Mouse (Mus musculus) adrenal gland, postnatal 25 days (tissue): Measurements from ENCODE around the gene Btbd8. TPM values are rescaled to one million over a fixed set of nuclear protein-coding genes. Genes with fewer than 3 reads are reported as not detected.

Experiments
- DNase-seq: peaks from one replicate; pipeline ENCODE4 v3.0.0; 2021; ENCODE audit warnings: mixed read lengths
- total RNA-seq: library from RNA; stranded (reverse); gene quantifications from 2 replicates; pipeline ENCODE4 v1.2.3, GENCODE M21; 2021

The Btbd8 gene
- total RNA-seq, 1 experiment from 2014 or later, result 11.1 TPM

DNA sequence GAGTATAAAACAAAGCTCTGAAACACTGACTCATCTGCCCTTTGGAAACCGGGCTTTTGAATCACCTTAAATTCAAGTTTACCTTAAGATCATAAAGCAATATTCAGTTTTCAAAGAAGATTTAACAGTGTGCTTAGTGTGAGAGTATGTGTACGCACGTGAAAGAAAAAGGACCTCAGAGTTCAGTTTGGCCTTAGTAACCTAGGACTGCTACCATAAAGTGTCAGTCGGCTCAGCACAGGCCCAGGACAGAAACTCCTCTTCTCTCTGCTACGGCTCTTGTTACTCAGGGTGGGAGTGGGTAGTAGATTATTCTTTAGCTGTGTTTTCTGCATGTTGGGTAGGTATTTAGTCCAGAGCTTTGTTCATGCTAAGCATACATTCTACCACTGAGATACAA is 11.8 kb downstream of the Btbd8 start:
- no peak for DNase-seq

DNA sequence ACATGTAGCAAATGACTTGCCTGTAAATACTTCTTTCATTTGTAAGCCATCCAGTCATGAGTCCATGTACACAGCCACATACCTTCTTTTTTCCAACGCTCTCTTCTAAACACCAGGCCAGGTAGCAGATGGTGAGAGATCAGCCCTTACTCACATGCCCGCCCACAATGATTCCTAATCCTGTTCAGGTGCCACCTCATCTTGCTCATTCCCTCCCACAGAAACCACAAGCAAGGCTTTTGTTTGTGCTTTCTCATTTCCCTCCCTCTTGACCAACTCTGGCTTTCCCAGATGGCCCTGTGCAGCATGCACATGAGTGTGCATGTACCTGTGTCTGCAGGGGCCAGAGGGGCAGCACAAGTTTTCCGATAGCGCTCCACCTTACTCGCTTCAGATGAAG is 12.5 kb downstream of the Btbd8 start:
- no peak for DNase-seq

DNA sequence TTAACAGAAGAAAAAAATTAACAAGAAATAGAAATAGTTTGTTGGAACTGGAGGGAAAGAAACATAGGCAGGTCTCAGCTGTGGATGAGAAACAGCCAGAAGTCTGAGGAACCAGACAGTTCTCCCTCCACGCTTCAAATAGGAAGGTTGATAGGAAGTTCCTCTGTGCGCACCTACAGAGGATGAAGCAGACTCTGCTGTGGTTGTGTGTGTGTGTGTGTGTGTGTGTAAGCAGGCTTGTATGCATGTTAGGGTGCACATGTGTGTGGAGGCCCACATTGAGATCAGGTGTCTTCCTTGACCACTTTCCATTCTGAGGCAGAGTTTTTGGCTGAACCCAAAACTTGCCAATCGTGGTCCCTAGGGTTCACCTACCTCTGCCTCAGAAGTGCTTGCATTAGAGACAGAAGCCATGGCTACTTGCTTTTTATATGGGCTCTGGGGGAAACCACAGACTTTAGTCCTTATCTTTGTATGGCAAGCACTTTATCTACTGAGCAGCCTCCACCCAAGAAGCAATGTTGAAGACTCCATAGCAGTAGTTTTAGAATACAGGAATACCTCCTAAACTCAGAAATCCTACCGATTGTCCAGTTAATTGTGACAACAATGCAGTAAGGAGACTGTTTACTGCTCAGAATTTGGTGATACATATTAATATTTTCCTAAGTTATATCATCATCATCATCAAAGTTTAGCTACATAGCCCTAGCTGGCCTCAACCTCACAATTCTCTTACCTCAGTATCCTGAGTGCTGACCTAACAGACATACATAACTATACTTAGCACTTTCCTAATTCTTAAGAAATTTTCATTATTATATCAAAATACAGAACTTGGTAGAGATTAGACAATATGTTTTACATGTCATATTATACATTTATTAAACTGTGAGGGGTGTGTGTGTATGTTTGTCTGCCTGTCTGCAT is 24.6 kb downstream of the Btbd8 start:
- DNase-seq, result no peak

DNA sequence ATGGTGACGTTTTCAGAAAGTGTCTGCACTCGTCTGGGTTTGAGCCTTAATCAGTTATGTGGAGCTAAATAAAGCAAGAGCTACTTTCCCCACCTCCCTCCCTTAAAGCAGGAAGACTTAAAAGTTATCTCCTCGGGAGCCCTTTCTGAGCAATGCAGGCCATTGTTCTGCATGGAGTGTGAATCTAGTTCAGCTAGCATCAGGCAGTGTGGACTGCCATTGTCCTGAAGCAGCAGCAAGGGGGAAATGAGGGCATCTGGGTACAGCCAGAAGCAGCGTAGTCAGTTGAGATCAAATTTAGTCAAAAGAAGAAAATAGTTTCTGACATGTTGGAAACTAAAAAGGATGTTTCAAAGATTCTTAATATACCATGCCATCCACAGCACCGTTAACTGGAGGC is 28.7 kb downstream of the Btbd8 start:
- DNase-seq, result no peak

DNA sequence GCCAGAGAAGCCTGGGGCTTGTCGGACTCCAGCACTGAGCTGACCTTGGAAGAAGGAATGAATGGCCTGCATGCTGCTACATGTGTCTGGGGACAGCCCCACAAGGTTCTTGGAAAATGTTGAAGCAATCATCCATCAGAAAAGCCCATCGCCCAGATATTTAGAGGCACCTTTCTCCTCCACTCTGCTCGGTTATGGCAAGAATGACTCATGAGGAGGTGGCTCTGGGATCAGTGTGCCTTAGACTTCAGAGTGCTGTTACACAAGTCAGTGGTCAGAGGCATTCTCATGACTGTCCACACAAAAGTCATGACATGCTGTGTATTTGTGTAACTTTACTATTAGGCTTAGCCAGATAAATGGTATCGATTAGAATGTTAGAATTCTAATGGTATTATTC is 29.3 kb downstream of the Btbd8 start:
- DNase-seq, result no peak

DNA sequence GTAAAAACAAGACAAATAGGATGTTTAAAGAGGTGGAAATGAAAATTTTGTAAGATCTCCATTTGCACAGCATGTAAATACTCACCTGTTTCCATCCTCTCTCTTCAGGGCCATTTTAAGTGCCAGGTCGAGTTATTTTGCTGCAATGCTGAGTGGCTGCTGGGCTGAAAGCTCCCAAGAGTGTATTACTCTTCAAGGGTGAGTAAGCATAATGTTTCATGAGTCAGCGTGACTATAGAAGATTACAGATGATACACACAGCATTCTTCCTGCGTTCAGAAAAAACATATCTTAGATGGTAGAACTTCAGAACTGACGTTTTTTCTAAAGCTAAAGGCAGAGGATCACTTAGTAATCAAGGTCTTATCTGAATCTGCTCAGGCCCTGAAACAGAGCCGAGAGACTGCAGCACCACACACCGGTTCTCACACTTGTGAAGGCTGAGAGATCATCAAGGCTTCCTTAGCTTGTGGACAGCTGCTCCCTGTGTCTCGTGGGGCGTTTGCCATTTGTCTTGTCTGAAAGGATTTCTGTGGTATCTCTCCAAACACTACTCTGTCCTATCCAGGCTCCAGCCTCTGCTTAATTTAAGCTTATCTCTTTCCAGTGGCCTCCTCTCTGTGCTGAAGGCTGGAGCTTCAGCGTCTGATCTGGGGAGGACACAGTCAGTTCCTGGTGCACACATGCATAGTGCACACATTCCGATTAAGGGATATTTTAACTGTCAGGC is 33.0 kb downstream of the Btbd8 start:
- DNase-seq, result peak; percentile 6

DNA sequence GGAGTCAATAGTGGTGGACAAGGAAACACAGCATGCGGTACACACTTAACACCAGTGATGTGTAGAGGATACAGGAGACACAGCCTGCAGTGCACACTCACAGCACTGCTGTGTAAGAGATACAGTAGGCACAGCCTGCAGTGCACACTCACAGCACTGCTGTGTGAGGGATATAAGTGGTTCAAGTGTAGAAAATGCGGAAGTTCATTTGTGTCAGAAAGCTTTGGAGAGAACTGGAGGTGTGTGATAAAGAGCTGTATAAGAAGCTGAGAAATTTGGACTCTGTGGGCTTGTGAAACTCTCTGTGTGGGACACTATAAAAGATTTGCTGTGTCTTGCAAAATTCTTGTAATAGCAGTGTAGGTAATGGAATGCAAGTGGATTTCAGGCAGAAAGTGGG is 42.4 kb downstream of the Btbd8 start:
- no peak for DNase-seq

DNA sequence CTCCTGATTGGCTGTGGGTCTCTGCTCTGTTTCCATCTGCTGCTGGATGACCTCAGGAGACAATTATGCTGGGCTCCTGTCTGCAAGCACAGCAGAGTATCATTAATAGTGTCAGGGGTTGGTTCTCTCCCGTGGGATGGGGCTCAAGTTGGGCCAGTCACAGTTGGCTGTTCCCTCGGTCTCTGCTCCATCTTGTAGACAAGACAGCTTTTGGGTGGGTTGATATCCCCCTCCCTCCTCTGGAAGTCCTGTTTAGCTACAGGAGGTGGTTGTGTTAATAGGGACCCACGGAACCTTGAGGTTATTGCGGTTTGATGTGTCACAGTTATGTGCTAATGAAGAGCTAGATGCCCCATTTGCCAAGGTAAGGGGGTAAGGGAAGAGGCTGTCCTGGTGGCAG is 51.2 kb downstream of the Btbd8 start:
- no peak for DNase-seq

DNA sequence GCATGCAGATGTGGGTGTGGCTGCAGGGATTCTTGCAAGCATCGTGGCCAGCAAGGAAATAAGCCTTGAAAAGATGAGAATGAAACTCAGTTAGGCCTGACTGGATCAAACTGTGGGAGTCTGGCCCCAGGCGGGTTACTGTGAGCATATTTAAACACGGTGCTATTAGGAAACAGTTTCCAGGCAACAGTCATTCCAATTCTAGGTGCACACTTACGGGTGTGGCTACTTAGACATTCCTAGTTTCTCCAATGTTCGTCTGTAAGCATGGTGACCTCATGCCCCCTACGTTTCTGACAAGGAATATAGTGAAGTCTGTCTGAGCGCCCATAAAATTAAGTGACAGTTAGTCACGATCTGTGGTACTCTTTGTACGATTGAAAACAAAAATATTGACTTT is 53.2 kb downstream of the Btbd8 start:
- no peak for DNase-seq

DNA sequence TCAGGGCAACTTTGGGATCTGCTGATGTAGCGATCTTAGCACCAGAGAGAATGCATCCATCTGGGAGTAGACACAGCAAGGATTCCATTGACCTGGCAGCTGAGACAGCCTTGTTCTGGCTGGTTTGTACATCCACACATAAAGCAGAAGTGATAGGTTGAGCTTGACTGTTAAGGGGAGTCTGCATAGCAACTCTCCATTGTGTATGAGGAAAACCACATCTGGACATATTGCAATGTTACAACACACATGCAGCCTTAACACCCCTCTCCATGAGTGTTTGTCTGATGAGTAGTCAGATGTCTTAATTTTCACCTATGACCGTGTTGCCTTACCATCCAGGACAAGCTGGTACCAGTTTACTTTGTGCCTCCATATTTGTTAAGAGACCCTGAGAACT is 54.7 kb downstream of the Btbd8 start:
- DNase-seq, result no peak

DNA sequence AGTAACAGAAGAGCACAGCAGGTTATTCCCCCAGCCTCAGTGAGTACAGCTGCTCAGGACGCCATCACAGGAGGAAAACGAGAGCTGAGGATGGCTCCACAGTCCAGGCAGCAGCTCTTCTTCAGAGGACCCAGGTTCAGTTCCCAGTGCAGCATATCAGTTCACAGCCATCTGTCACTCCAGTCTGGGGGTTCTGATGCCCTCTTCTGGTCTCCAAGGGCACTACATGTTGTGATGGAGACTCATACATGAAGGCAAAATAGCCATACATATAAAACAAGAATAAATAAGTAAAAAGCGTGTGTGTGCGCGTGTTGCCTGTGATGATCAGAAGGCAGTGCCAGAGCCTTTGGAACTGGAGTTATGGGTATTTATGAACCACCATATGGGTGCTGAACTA is 57.0 kb downstream of the Btbd8 start:
- no peak for DNase-seq

DNA sequence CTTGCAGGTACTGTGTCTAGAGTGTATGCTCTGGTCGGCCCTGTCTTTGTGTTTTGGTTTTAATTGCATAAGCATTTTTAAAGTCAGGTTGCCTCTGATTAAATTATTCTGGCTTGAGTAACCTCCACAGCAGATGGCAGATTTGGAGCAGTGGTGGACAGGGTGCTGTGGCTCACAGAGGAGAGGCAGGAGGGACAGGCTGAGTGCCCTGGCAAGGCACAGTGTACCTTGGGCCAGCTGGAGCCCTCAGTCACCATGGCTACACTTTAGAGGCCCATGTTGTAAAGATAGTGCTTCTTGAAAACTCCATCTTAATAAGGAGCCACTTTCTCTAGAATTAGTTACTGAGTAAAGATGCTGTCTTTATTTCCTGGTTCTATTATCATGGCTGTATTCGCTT is 58.2 kb downstream of the Btbd8 start:
- no peak for DNase-seq

DNA sequence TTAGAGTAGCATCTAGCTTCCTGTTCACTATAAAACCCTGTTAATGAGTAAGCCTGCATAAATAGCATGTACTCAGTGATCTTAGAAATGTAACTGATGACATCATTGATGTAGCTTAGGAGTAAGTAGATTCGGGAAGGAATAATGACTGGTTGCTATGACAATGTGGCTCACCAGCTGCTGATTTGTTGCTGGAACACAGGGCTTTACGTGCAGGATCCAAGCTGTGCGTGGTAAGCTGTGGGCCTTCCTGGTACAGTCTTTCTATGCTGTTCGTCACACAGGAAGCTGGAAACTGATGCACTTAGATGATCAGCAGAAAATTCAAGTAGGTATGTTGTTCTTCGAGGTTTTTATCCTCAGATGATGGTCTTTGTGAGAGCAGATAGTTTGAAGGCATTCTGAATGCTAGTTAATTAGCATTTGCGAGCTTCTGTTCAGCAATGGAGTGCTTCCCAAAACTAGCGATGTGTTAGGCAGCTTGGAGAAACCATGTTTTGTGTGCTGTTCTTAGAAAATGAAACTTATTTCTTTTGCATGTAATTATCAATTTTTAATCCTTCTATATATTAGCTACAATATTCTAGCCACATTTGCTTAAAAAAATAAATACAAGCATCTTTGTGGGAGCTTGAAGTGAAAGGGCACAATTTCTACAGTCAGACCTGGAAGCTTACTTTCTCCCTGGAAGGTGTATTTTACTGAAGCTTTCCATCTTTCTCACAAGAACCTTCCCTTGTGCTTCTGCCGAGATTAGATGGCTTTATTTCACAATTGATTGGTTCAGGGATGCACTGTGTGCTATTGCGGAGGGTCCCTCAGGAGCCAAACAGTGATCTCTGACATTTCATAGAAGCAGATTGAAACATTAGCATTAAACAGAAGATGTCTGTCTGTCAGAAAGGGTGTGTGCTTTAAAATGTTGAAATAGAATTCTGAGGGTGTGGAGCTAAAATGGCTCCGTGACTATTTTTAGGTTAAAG is 60.0 kb downstream of the Btbd8 start:
- no peak for DNase-seq

DNA sequence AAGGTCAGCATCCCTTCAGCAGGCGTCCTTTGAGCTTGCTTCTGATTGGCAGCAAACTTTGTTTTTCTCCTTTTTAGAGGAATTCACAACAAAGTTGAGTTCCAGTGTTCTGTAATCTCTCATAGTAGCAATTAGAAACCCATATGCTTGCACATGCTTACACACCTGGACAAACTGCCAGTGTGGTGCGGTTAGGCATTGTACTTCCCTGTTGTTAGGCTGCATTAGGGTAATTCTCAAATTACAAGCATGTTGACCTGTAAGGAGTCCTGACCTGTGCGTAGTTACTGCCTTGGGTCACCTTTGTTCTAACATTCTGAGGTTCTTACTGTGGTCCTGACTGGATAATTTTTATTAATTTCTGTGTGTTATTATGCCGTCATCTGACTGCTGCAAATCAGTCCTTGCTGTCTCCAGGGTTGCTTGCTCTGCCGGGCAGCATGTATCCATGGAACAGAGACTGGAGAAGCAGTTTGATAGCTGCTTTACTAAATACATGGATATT is 61.1 kb downstream of the Btbd8 start:
- DNase-seq, result no peak

DNA sequence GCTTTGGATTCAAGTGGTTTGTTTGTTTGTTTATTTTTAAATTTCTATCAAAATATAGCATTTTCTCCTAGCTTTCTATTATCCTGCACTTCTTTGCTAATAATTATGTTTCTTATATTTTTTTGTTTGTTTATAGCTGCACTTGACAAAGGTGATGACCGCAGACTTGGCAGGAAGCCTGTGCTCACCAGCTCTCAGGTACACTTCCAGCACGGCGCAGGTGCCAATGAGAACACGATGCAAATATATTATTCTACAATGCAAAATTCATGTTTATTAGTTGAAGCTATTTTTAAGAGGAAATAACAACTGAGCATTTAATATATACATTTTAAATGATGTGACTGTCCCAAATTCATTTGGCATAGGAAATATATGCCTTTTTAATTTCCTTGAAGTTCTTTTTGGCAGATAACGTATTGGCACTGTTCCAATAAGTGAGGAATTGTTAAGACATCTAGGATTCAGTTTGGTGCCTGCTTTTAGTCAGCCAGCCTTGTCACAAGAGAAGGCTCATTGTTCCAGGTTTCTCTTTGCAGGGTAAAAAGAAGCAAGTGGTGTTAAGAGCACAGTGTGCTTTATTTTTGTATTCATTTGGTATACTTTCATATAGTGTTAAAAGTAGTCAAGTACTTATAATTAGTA is 62.2 kb downstream of the Btbd8 start:
- DNase-seq, result no peak

DNA sequence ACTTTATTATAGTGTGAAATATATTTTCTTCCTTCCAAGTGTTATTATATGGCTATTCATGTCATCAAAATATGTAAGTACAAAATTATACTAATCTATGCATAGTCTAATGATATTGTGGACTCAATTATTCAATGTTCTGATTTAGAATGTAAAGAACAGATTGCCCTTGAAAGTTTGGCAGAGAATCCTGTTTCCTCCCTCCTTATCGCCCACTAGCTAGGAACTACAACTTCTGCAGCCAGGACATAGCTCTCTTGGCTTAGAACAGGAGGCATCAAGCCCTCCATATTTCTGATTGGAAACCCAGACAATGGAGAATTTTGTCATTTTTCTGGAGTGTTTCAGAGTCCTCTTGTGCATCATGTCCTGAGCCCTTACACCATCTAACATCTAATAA is 62.9 kb downstream of the Btbd8 start:
- DNase-seq, result no peak

DNA sequence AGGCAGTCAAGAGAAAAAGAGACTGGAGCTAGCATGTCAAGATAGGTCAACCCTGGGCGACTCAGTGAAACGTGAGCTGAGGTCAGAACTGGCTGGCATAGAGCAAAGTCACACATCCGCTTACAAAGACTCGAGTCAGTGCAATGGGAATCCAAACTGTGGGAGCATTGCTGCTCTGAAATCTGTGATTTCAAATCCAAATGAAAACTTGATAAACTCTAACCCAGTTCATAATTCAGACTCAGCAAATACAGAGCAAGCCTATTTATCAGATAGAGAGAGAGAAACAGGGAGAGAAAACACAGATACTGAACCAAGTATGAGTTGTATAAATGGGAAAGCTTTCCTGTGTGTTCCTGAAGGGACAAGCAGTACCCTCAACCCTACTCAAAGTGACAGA is 69.5 kb downstream of the Btbd8 start, which contains the start of gene Gm42669:
Gene Gm42669 (plus strand): TSS at position 301 of the 400 bp plus-strand sequence.
- no peak for DNase-seq

DNA sequence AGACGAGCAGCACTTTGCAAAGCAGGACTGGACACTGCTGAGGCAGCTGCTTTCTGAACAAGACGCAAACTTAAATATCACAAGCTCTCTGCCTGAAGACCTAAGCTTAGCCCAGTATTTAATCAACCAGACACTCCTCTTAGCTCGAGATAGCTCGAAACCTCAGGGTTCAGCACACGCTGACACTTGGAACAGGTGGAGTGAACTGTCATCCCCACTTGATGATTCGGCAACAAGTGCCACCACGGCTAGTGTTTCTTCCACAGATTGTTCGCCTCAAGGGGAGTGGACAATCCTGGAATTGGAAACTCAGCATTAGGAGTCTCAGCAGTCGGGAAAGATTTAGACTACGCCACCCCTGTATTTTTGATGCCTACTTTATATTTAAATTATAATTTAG is 72.7 kb downstream of the Btbd8 start:
- no peak for DNase-seq

DNA sequence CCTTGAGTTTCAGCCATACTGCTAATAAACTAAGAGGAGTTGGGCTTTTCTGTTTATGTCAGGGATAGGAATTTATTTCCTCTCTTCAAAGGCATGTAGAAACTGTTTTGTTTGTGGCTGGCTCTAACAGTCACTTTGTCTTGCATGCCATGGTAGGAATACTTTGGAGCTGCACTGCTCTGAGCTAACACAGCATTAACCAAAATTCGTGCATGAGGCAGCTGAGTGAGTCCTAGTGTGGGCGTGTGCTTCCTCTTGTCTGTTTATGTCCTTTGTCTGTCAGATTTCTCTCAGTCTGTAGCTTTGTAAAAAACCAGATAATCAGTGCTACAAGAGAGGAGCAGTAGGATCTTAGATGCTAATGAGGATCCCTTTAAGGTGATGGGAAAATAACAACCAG is 73.5 kb downstream of the Btbd8 start:
- no peak for DNase-seq

DNA sequence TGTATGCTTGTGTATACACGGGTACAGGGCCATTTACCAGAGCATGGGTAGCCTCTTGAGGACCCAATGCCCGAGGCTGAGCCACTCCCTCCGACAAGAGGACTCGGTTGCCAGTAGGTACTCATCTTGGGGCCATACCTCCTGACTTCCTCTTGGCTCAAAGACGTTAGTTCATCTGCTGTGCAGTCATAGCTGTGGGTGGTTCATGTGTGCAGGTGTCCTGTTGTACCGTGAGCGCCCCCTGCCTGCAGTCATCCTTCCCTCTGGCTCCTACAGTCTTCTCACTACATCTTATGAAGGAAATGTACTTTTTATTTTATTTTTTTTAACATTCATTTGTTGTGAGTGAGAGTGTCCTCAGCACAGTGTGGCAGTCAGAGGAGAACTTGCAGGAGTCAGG is 75.8 kb downstream of the Btbd8 start:
- peak; percentile 70 for DNase-seq

DNA sequence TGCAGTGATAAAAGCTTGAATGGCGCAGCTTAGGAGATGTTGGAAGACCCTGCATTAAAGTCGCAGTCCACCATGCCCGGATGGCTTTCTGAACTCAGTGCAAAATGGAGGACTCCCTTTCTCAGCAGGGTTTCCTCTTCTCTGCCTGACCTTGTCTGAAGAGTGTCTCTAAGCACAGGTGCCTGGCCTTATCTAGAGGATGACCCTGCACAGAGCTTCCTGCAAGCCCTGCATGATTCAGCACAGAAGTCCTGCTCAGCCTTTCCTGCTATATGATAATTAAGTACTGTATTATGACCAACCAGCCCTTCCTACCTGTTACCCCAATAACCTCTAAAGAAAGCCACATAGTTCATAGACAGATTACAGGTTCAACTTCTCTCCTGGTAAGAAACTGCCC is 77.7 kb downstream of the Btbd8 start:
- DNase-seq, result no peak

DNA sequence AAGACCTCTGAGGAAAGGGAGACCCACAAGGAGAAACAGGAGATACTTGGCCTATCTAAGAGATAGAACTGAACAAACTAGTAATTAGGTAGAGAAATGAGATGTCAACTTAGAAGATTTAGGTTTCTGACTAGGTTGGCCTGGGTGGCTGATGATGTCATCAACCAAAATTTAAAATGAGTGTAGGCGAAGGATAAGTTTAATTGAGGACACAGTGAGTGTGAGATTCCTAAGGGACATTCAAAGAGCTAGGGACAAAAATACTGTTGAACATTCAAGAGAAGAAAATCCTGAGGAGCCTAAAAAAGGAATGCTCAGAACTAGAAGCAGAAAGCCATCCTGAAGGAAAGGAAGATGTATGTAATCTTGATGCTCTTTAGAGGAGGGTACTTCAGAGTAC is 78.3 kb downstream of the Btbd8 start:
- no peak for DNase-seq
